Mouse (Mus musculus) CH12.LX (cell line): Measurements from ENCODE around the gene Nomo1. TPM values are rescaled to one million over a fixed set of nuclear protein-coding genes. Genes with fewer than 3 reads are reported as not detected.

Experiments
- DNase-seq: peaks from one replicate; pipeline ENCODE4 v3.0.0-alpha.2; 2013; ENCODE audit errors: extremely low read depth
- H3K27ac ChIP-seq: 2 replicates; pipeline ENCODE4 v1.5.1; 2012; ENCODE audit warnings: low read depth, mild to moderate bottlenecking, control low read depth, moderate library complexity; ENCODE audit not compliant: insufficient read depth
- H3K27me3 ChIP-seq: replicated peaks from 2 replicates; pipeline ENCODE3; 2012; ENCODE audit warnings: inconsistent platforms
- H3K36me3 ChIP-seq, 2 experiments: replicated peaks in 1 of 2; 2 replicates each; pipeline versions ENCODE3 to v1.6.1; 2012; ENCODE audit warnings: inconsistent platforms in 1 of 2, low read length in 1 of 2, mild to moderate bottlenecking in 1 of 2, mixed read lengths in 1 of 2, moderate library complexity in 1 of 2; ENCODE audit not compliant: control insufficient read depth in 1 of 2, insufficient read depth in 1 of 2
- H3K4me1 ChIP-seq, 2 experiments: 2 replicates each; pipeline ENCODE4 v1.6.1; 2012; ENCODE audit warnings: inconsistent platforms in 1 of 2, moderate library complexity in 1 of 2; ENCODE audit not compliant: insufficient read depth in 2 of 2, control insufficient read depth in 1 of 2
- H3K4me2 ChIP-seq: 2 replicates; pipeline ENCODE4 v1.6.1; 2012; ENCODE audit warnings: low read depth, mild to moderate bottlenecking, control low read depth; ENCODE audit not compliant: poor library complexity, insufficient read depth, severe bottlenecking
- H3K4me3 ChIP-seq, 3 experiments: fragments of 150-350 bp in 1 of 3; sonication (generic) in 1 of 3; replicated peaks in 1 of 3; 2 replicates each; pipeline versions ENCODE3 to v1.5.1; 2011 to 2012; ENCODE audit warnings: low read depth in 2 of 3, low read length in 2 of 3, mild to moderate bottlenecking in 2 of 3, moderate library complexity in 2 of 3, control low read depth in 1 of 3, improper control_type of control experiment in 1 of 3, inconsistent platforms in 1 of 3, mixed read lengths in 1 of 3; ENCODE audit not compliant: poor library complexity in 1 of 3
- H3K79me2 ChIP-seq: replicated peaks from 2 replicates; pipeline ENCODE4 v1.6.1; 2012; ENCODE audit warnings: mild to moderate bottlenecking, moderate library complexity; ENCODE audit not compliant: control insufficient read depth, poor library complexity, insufficient read depth, severe bottlenecking; ENCODE audit errors: extremely low read depth
- H3K9ac ChIP-seq: 2 replicates; pipeline ENCODE4 v1.6.1; 2012; ENCODE audit warnings: low read depth, mild to moderate bottlenecking, control low read depth, moderate library complexity; ENCODE audit not compliant: insufficient read depth
- H3K9me3 ChIP-seq: replicated peaks from 2 replicates; pipeline ENCODE3; 2012; ENCODE audit warnings: low read length, inconsistent platforms, mixed read lengths
- BHLHE40 ChIP-seq: IDR thresholded peaks from 2 replicates; pipeline ENCODE4 v1.6.1; 2011; ENCODE audit warnings: mild to moderate bottlenecking, low read depth, low read length, improper control_type of control experiment
- CHD1 ChIP-seq: IDR thresholded peaks from 2 replicates; pipeline ENCODE4 v1.6.1; 2012; ENCODE audit warnings: low read depth, low read length, improper control_type of control experiment, inconsistent platforms
- CHD2 ChIP-seq: IDR thresholded peaks from 2 replicates; pipeline ENCODE4 v1.6.1; 2011; ENCODE audit warnings: low read length, improper control_type of control experiment
- CTCF ChIP-seq, 2 experiments: IDR thresholded peaks in 1 of 2; conservative IDR thresholded peaks in 1 of 2; 2 replicates each; pipeline ENCODE4 v1.5.1; 2011 to 2012; ENCODE audit warnings: low read depth in 2 of 2, low read length in 2 of 2, improper control_type of control experiment in 1 of 2, inconsistent platforms in 1 of 2, mild to moderate bottlenecking in 1 of 2, moderate library complexity in 1 of 2
- EP300 ChIP-seq: IDR thresholded peaks from 2 replicates; pipeline ENCODE4 v1.6.1; 2011; ENCODE audit warnings: low read length, improper control_type of control experiment
- ETS1 ChIP-seq: conservative IDR thresholded peaks from 2 replicates; pipeline ENCODE4 v1.6.1; 2012; ENCODE audit warnings: low read depth, mild to moderate bottlenecking, inconsistent platforms, low read length, improper control_type of control experiment, moderate library complexity
- JUN ChIP-seq: IDR thresholded peaks from 2 replicates; pipeline ENCODE4 v1.6.1; 2011; ENCODE audit warnings: low read depth, mild to moderate bottlenecking, low read length, improper control_type of control experiment, moderate library complexity; ENCODE audit not compliant: insufficient read depth
- JUND ChIP-seq: conservative IDR thresholded peaks from 2 replicates; pipeline ENCODE4 v1.6.1; 2011; ENCODE audit warnings: low read depth, low read length, improper control_type of control experiment
- KAT2A ChIP-seq: IDR thresholded peaks from 2 replicates; pipeline ENCODE4 v1.6.1; 2012; ENCODE audit warnings: low read length, improper control_type of control experiment, inconsistent platforms; ENCODE audit not compliant: insufficient replicate concordance
- MXI1 ChIP-seq: IDR thresholded peaks from 2 replicates; pipeline ENCODE4 v1.6.1; 2011; ENCODE audit warnings: mild to moderate bottlenecking, low read depth, low read length, improper control_type of control experiment
- NELFE ChIP-seq: IDR thresholded peaks from 2 replicates; pipeline ENCODE4 v1.6.1; 2011; ENCODE audit warnings: low read depth, low read length, improper control_type of control experiment
- NRF1 ChIP-seq: IDR thresholded peaks from 2 replicates; pipeline ENCODE4 v1.6.1; 2014; ENCODE audit warnings: low read depth, mild to moderate bottlenecking, inconsistent platforms, low read length, improper control_type of control experiment, moderate library complexity
- POLR2AphosphoS2 ChIP-seq: IDR thresholded peaks from 2 replicates; pipeline ENCODE4 v1.6.1; 2011; ENCODE audit warnings: low read depth, low read length, improper control_type of control experiment
- RAD21 ChIP-seq: IDR thresholded peaks from 2 replicates; pipeline ENCODE4 v1.6.1; 2011; ENCODE audit warnings: low read depth, mild to moderate bottlenecking, low read length, improper control_type of control experiment, moderate library complexity
- SIN3A ChIP-seq: IDR thresholded peaks from 2 replicates; pipeline ENCODE4 v1.6.1; 2012; ENCODE audit warnings: low read length, improper control_type of control experiment, inconsistent platforms
- SMC3 ChIP-seq: IDR thresholded peaks from 2 replicates; pipeline ENCODE4 v1.6.1; 2011; ENCODE audit warnings: low read depth, low read length, improper control_type of control experiment
- USF1 ChIP-seq: IDR thresholded peaks from 2 replicates; pipeline ENCODE4 v1.6.1; 2014; ENCODE audit warnings: low read depth, mild to moderate bottlenecking, inconsistent platforms, low read length, improper control_type of control experiment
- USF2 ChIP-seq: conservative IDR thresholded peaks from 2 replicates; pipeline ENCODE4 v1.6.1; 2011; ENCODE audit warnings: low read depth, low read length, improper control_type of control experiment
- ZKSCAN1 ChIP-seq: IDR thresholded peaks from 2 replicates; pipeline ENCODE4 v1.6.1; 2012; ENCODE audit warnings: low read depth, inconsistent platforms, low read length, improper control_type of control experiment, borderline replicate concordance
- ZMIZ1 ChIP-seq: IDR thresholded peaks from 2 replicates; pipeline ENCODE4 v1.6.1; 2012; ENCODE audit warnings: low read depth, mild to moderate bottlenecking, inconsistent platforms, low read length, improper control_type of control experiment
- ZNF384 ChIP-seq: IDR thresholded peaks from 2 replicates; pipeline ENCODE4 v1.6.1; 2012; ENCODE audit warnings: low read depth, low read length, improper control_type of control experiment, inconsistent platforms
- dilution Hi-C: fragments of 300-500 bp; cut with MboI; formaldehyde crosslinking; loops from 2 replicates; pipeline ENCODE4 v1.14.3; 2020; ENCODE audit warnings: low sequenced_read_pairs; ENCODE audit not compliant: extremely low pct_unique_long_range_greater_than_20kb, extremely low pct_ligation_motif_present
- in situ Hi-C: fragments of 300-500 bp; cut with MboI; formaldehyde crosslinking; loops from 3 replicates; pipeline ENCODE4 v1.14.3; 2019; ENCODE audit warnings: low sequenced_read_pairs, low pct_ligation_motif_present, low pct_unique_long_range_greater_than_20kb, mixed read lengths
- polyA plus RNA-seq: library from polyadenylated mRNA; unstranded; fragments of >175 nt; gene quantifications from 2 replicates; pipeline ENCODE4 v1.2.1, GENCODE M21; 2012; ENCODE audit warnings: low read depth; ENCODE audit not compliant: insufficient read length
- total RNA-seq, 2 experiments: library from RNA; depleted of rRNA; stranded (reverse); fragments of 300-350 nt in 1 of 2; fragments of >200 nt in 1 of 2; gene quantifications; 2 replicates each; pipeline ENCODE4 v1.2.3; 2012 to 2014

Nomo1 gene
- total and polyA plus RNA-seq, 3 experiments, result 41.9 to 103 (median 89.6) TPM

- no peak for TF ChIP-seq NRF1
- TF ChIP-seq BHLHE40, result no peak
- no peak for TF ChIP-seq USF2
- no peak for TF ChIP-seq POLR2AphosphoS2
- no peak for TF ChIP-seq CHD2
- no peak for TF ChIP-seq CHD1
- no peak for TF ChIP-seq RAD21
- TF ChIP-seq JUN, result no peak
- no peak for TF ChIP-seq ZNF384
- TF ChIP-seq ZKSCAN1, result no peak
- TF ChIP-seq ETS1, result no peak
- TF ChIP-seq, all 38 proteins: peak for 0
- Histone ChIP-seq H3K27me3 (peaks cover 28% of the 10 kb centered on the region), H3K27ac (no peak overlapping the region), H3K9ac (no peak overlapping the region), H3K36me3 (peaks cover 9 to 31% of the 10 kb centered on the region in 2 experiments), H3K4me1 (no peaks in the 10 kb centered on the region), H3K9me3 (no peaks in the 10 kb centered on the region), H3K79me2 (no peaks in the 10 kb centered on the region), H3K4me3 (no peak overlapping the region), H3K4me2 (no peak overlapping the region)
- dilution Hi-C loops (no loop called here), in situ Hi-C loops (no loop called here)
- no peak for DNase-seq
These were observed 54.7 kb downstream of the Nomo1 start for GRCm38 (mm10) chr7:46088241-46088640.

- no peak overlapping the region for H3K27ac ChIP-seq
- H3K4me2 ChIP-seq, result no peak overlapping the region
- dilution Hi-C loops, result no loop called here
- DNase-seq, result no peak
- TF ChIP-seq CHD1, result no peak
- TF ChIP-seq USF1, result no peak
- no peak for TF ChIP-seq JUND
- no peak for TF ChIP-seq ZMIZ1
- no peak for TF ChIP-seq CHD2
- no peak for TF ChIP-seq SIN3A
- TF ChIP-seq EP300, result no peak
- no peak for TF ChIP-seq RAD21
- no peak for TF ChIP-seq CTCF (conservative IDR thresholded peaks at IDR 0.05 in 1 of 2, IDR thresholded peaks at IDR 0.05 in 1 of 2; ENCODE audit: low read depth in 2 of 2, low read length in 2 of 2)
- TF ChIP-seq NRF1, result no peak
- no peak for TF ChIP-seq SMC3
- TF ChIP-seq MXI1, result no peak
- no peak for TF ChIP-seq KAT2A
- no peak for TF ChIP-seq NELFE
- no peaks in the 10 kb centered on the region for H3K36me3 ChIP-seq
- in situ Hi-C loops, result no loop called here
- no peak overlapping the region for H3K4me3 ChIP-seq
- H3K9me3 ChIP-seq, result no peaks in the 10 kb centered on the region
- peaks cover 67% of the 10 kb centered on the region for H3K27me3 ChIP-seq
- H3K4me1 ChIP-seq, result no peaks in the 10 kb centered on the region
- no peaks in the 10 kb centered on the region for H3K79me2 ChIP-seq
- no peak overlapping the region for H3K9ac ChIP-seq
These were observed 59.3 kb downstream of the Nomo1 start for GRCm38 (mm10) chr7:46092803-46093202.
